Mouse (Mus musculus): ENCODE measurements around the gene 4930426L09Rik. TPM values are rescaled to one million over a fixed set of nuclear protein-coding genes. Genes with fewer than 3 reads are reported as not detected.

The 4930426L09Rik gene
- not detected in 2 replicates for polyA plus RNA-seq (2012; ENCODE audit: insufficient read depth, insufficient read length, missing spikeins)

- Histone ChIP-seq H3K4me1 (ENCODE audit: control insufficient read depth, insufficient read depth, insufficient read length, low read length) (no peaks in the 10 kb centered on the region), H3K4me3 (ENCODE audit: insufficient read depth, low read depth, low read length) (peak within 1 kb of the TSS; percentile 91), H3K27ac (replicated peaks; ENCODE audit: low read depth, low read length) (peak within 1 kb of the TSS; percentile 82)
Measured at GRCm38 (mm10) chr2:18998054-18998478, at the start of gene 4930426L09Rik, which contains the start of gene Pip4k2a. 4930426L09Rik (plus strand) TSS chr2:18998343. Pip4k2a (minus strand) TSS chr2:18998126.

- H3K27ac ChIP-seq (replicated peaks; ENCODE audit: low read depth, low read length): no peak overlapping the region
- H3K4me1 ChIP-seq (ENCODE audit: control insufficient read depth, insufficient read depth, insufficient read length, low read length): peaks cover 9% of the 10 kb centered on the region; the same call in 1 of the 2 replicates
- no peak overlapping the region for H3K4me3 ChIP-seq (ENCODE audit: insufficient read depth, low read depth, low read length)
Measured at GRCm38 (mm10) chr2:18948741-18949140, 49.4 kb upstream of the 4930426L09Rik start.

- no peak overlapping the region for H3K4me3 ChIP-seq (ENCODE audit: insufficient read depth, low read depth, low read length)
- peaks cover 10% of the 10 kb centered on the region for H3K4me1 ChIP-seq (ENCODE audit: control insufficient read depth, insufficient read depth, insufficient read length, low read length)
- H3K27ac ChIP-seq (replicated peaks; ENCODE audit: low read depth, low read length): no peak overlapping the region
Measured at GRCm38 (mm10) chr2:18950758-18951157, 47.4 kb upstream of the 4930426L09Rik start.

GRCm38 (mm10) chr2:18952102-18952673, 46.0 kb upstream of the 4930426L09Rik start:
- H3K4me1 ChIP-seq (ENCODE audit: control insufficient read depth, insufficient read depth, insufficient read length, low read length): peaks cover 15% of the 10 kb centered on the region
- no peak overlapping the region for H3K27ac ChIP-seq (replicated peaks; ENCODE audit: low read depth, low read length)
- no peak overlapping the region for H3K4me3 ChIP-seq (ENCODE audit: insufficient read depth, low read depth, low read length)

- Histone ChIP-seq H3K4me3 (ENCODE audit: insufficient read depth, low read depth, low read length) (no peak overlapping the region), H3K27ac (replicated peaks; ENCODE audit: low read depth, low read length) (no peak overlapping the region), H3K4me1 (ENCODE audit: control insufficient read depth, insufficient read depth, insufficient read length, low read length) (peaks cover 15% of the 10 kb centered on the region)
Measured at GRCm38 (mm10) chr2:18954422-18954821, 43.7 kb upstream of the 4930426L09Rik start.

GRCm38 (mm10) chr2:18955022-18955421, 43.1 kb upstream of the 4930426L09Rik start:
- H3K4me1 ChIP-seq (ENCODE audit: control insufficient read depth, insufficient read depth, insufficient read length, low read length): peaks cover 15% of the 10 kb centered on the region
- H3K4me3 ChIP-seq (ENCODE audit: insufficient read depth, low read depth, low read length): no peak overlapping the region

GRCm38 (mm10) chr2:18955671-18956070, 42.5 kb upstream of the 4930426L09Rik start:
- Histone ChIP-seq H3K4me3 (ENCODE audit: insufficient read depth, low read depth, low read length) (no peak overlapping the region), H3K4me1 (ENCODE audit: control insufficient read depth, insufficient read depth, insufficient read length, low read length) (peaks cover 15% of the 10 kb centered on the region), H3K27ac (replicated peaks; ENCODE audit: low read depth, low read length) (no peak overlapping the region)

More at GRCm38 (mm10) chr2:18955022-18955421, 43.1 kb upstream of the 4930426L09Rik start:
- no peak overlapping the region for H3K27ac ChIP-seq (replicated peaks; ENCODE audit: low read depth, low read length)

- H3K4me3 ChIP-seq (ENCODE audit: insufficient read depth, low read depth, low read length): no peak overlapping the region
- peaks cover 14% of the 10 kb centered on the region for H3K4me1 ChIP-seq (ENCODE audit: control insufficient read depth, insufficient read depth, insufficient read length, low read length)
- H3K27ac ChIP-seq (replicated peaks; ENCODE audit: low read depth, low read length): no peak overlapping the region
Measured at GRCm38 (mm10) chr2:18956424-18956823, 41.7 kb upstream of the 4930426L09Rik start.

- Histone ChIP-seq H3K27ac (replicated peaks; ENCODE audit: low read depth, low read length) (no peak overlapping the region), H3K4me3 (ENCODE audit: insufficient read depth, low read depth, low read length) (no peak overlapping the region), H3K4me1 (ENCODE audit: control insufficient read depth, insufficient read depth, insufficient read length, low read length) (peaks cover 14% of the 10 kb centered on the region)
Measured at GRCm38 (mm10) chr2:18956945-18957344, 41.2 kb upstream of the 4930426L09Rik start.

GRCm38 (mm10) chr2:18957459-18957858, 40.7 kb upstream of the 4930426L09Rik start:
- Histone ChIP-seq H3K4me1 (ENCODE audit: control insufficient read depth, insufficient read depth, insufficient read length, low read length) (peaks cover 14% of the 10 kb centered on the region), H3K27ac (replicated peaks; ENCODE audit: low read depth, low read length) (no peak overlapping the region), H3K4me3 (ENCODE audit: insufficient read depth, low read depth, low read length) (no peak overlapping the region)

- H3K27ac ChIP-seq (replicated peaks; ENCODE audit: low read depth, low read length): no peak overlapping the region
- no peak overlapping the region for H3K4me3 ChIP-seq (ENCODE audit: insufficient read depth, low read depth, low read length)
- H3K4me1 ChIP-seq (ENCODE audit: control insufficient read depth, insufficient read depth, insufficient read length, low read length): peaks cover 11% of the 10 kb centered on the region
Measured at GRCm38 (mm10) chr2:18958044-18958443, 40.1 kb upstream of the 4930426L09Rik start.

- Histone ChIP-seq H3K27ac (replicated peaks; ENCODE audit: low read depth, low read length) (no peak overlapping the region), H3K4me3 (ENCODE audit: insufficient read depth, low read depth, low read length) (no peak overlapping the region), H3K4me1 (ENCODE audit: control insufficient read depth, insufficient read depth, insufficient read length, low read length) (peaks cover 11% of the 10 kb centered on the region)
Measured at GRCm38 (mm10) chr2:18958501-18958900, 39.6 kb upstream of the 4930426L09Rik start.

GRCm38 (mm10) chr2:18959008-18959407, 39.1 kb upstream of the 4930426L09Rik start:
- Histone ChIP-seq H3K4me1 (ENCODE audit: control insufficient read depth, insufficient read depth, insufficient read length, low read length) (peaks cover 11% of the 10 kb centered on the region), H3K4me3 (ENCODE audit: insufficient read depth, low read depth, low read length) (no peak overlapping the region), H3K27ac (replicated peaks; ENCODE audit: low read depth, low read length) (no peak overlapping the region)

- peaks cover 11% of the 10 kb centered on the region for H3K4me1 ChIP-seq (ENCODE audit: control insufficient read depth, insufficient read depth, insufficient read length, low read length)
- no peak overlapping the region for H3K27ac ChIP-seq (replicated peaks; ENCODE audit: low read depth, low read length)
- no peak overlapping the region for H3K4me3 ChIP-seq (ENCODE audit: insufficient read depth, low read depth, low read length)
Measured at GRCm38 (mm10) chr2:18959558-18959957, 38.6 kb upstream of the 4930426L09Rik start.

GRCm38 (mm10) chr2:18960376-18960973, 37.7 kb upstream of the 4930426L09Rik start:
- H3K4me3 ChIP-seq (ENCODE audit: insufficient read depth, low read depth, low read length): no peak overlapping the region
- peaks cover 11% of the 10 kb centered on the region for H3K4me1 ChIP-seq (ENCODE audit: control insufficient read depth, insufficient read depth, insufficient read length, low read length)
- H3K27ac ChIP-seq (replicated peaks; ENCODE audit: low read depth, low read length): no peak overlapping the region

- Histone ChIP-seq H3K27ac (replicated peaks; ENCODE audit: low read depth, low read length) (no peak overlapping the region), H3K4me3 (ENCODE audit: insufficient read depth, low read depth, low read length) (no peak overlapping the region), H3K4me1 (ENCODE audit: control insufficient read depth, insufficient read depth, insufficient read length, low read length) (peaks cover 3% of the 10 kb centered on the region; the same call in 1 of the 2 replicates)
Measured at GRCm38 (mm10) chr2:18962502-18962901, 35.6 kb upstream of the 4930426L09Rik start.

Data from brown adipose tissue, adult 24 weeks (tissue).